Mouse (Mus musculus) hindbrain, embryonic 14.5 days (tissue): Measurements from ENCODE around the gene Btg3. TPM values are rescaled to one million over a fixed set of nuclear protein-coding genes. Genes with fewer than 3 reads are reported as not detected.

Experiments used
- ATAC-seq: fragments of 200-750 bp; cut with Nextera tagmentation; 2 replicates; pipeline ENCODE4 v1.8.0; 2017; ENCODE audit warnings: moderate number of reproducible peaks, mild to moderate bottlenecking, moderate TSS enrichment, moderate library complexity; ENCODE audit not compliant: low FRiP score
- DNase-seq: peaks from one replicate; pipeline ENCODE4 v3.0.0-alpha.2; 2015; ENCODE audit warnings: low spot score
- H3K27ac ChIP-seq: fragments of 300-500 bp; sonication (generic); 2 replicates; pipeline ENCODE4 v1.5.1; 2014; ENCODE audit warnings: mild to moderate bottlenecking, moderate library complexity
- H3K27me3 ChIP-seq: fragments of 300-500 bp; sonication (generic); 2 replicates; pipeline ENCODE4 v1.6.1; 2014; ENCODE audit warnings: mild to moderate bottlenecking, low read length, mixed read lengths; ENCODE audit not compliant: control insufficient read depth, insufficient read depth
- H3K36me3 ChIP-seq: fragments of 300-500 bp; sonication (generic); replicated peaks from 2 replicates; pipeline ENCODE4 v1.6.1; 2014; ENCODE audit not compliant: control insufficient read depth, insufficient read depth
- H3K4me1 ChIP-seq: fragments of 300-500 bp; sonication (generic); replicated peaks from 2 replicates; pipeline ENCODE4 v1.6.1; 2014; ENCODE audit warnings: antibody characterized with exemption, low read length, mixed read lengths; ENCODE audit not compliant: control insufficient read depth, insufficient read depth
- H3K4me2 ChIP-seq: fragments of 300-500 bp; sonication (generic); replicated peaks from 2 replicates; pipeline ENCODE4 v1.6.1; 2014; ENCODE audit warnings: mild to moderate bottlenecking, moderate library complexity
- H3K4me3 ChIP-seq: fragments of 300-500 bp; sonication (generic); replicated peaks from 2 replicates; pipeline ENCODE4 v1.5.1; 2014; ENCODE audit warnings: mild to moderate bottlenecking, low read length
- H3K9ac ChIP-seq: fragments of 300-500 bp; sonication (generic); 2 replicates; pipeline ENCODE4 v1.6.1; 2014
- H3K9me3 ChIP-seq: fragments of 300-500 bp; sonication (generic); 2 replicates; pipeline ENCODE4 v1.6.1; 2016; ENCODE audit warnings: low read length; ENCODE audit not compliant: control insufficient read depth
- WGBS: fragments of 180-500 bp; shearing (Covaris S2); extraction: QIAGEN DNeasy Blood & Tissue Kit; methylation state at CpG from one replicate; pipeline ENCODE4 v1.1.7; 2014; 5-methylcytosine and 5-hydroxymethylcytosine counted together
- polyA plus RNA-seq: library from polyadenylated mRNA; unstranded; fragments of >200 nt; fragmentation: Nextera tagmentation; extraction: Ambion mirVana; gene quantifications from 2 replicates; pipeline ENCODE4 v1.2.1, GENCODE M21; 2014

The Btg3 gene
- polyA plus RNA-seq, 1 experiment from 2014 or later = 20.4 TPM

- DNase-seq = peak; percentile 50
- peaks cover 19% of the 10 kb centered on the region for H3K4me1 ChIP-seq
- ATAC-seq = no peak; the same call in 1 of the 2 replicates
- 0 out of 2 replicates have a peak, but pooled peaks cover 2% of the 10 kb centered on the region for H3K36me3 ChIP-seq
- no peak overlapping the region for H3K4me3 ChIP-seq
- peak overlapping the region; percentile 9; the same call in 1 of the 2 replicates for H3K9ac ChIP-seq
- no peaks in the 10 kb centered on the region for H3K27me3 ChIP-seq
- H3K27ac ChIP-seq = peak overlapping the region; percentile 53
- WGBS = 26% methylated on average over 16 of the region's 16 CpGs
- peak overlapping the region; percentile 45 for H3K4me2 ChIP-seq
- no peaks in the 10 kb centered on the region for H3K9me3 ChIP-seq
Measured at GRCm38 (mm10) chr16:78313135-78313887, 63.7 kb downstream of the Btg3 start.

GRCm38 (mm10) chr16:78309258-78309657 lies 67.7 kb downstream of the Btg3 start:
- no peak for ATAC-seq
- Histone ChIP-seq H3K27me3 (no peaks in the 10 kb centered on the region), H3K27ac (no peak overlapping the region), H3K4me2 (no peak overlapping the region), H3K4me3 (no peak overlapping the region), H3K9me3 (no peaks in the 10 kb centered on the region), H3K36me3 (0 out of 2 replicates have a peak, but pooled peaks cover 2% of the 10 kb centered on the region), H3K4me1 (peaks cover 24% of the 10 kb centered on the region), H3K9ac (no peak overlapping the region)
- 93% methylated on average over 6 of the region's 6 CpGs for WGBS
- no peak for DNase-seq

GRCm38 (mm10) chr16:78307476-78308192 lies 69.4 kb downstream of the Btg3 start:
- no peak for DNase-seq
- no peak for ATAC-seq
- Histone ChIP-seq H3K4me3 (no peak overlapping the region), H3K27me3 (no peaks in the 10 kb centered on the region), H3K9me3 (no peaks in the 10 kb centered on the region), H3K27ac (no peak overlapping the region), H3K9ac (no peak overlapping the region), H3K36me3 (0 out of 2 replicates have a peak, but pooled peaks cover 2% of the 10 kb centered on the region), H3K4me2 (no peak overlapping the region), H3K4me1 (peaks cover 25% of the 10 kb centered on the region)
- WGBS = 96% methylated on average over 16 of the region's 16 CpGs

GRCm38 (mm10) chr16:78306606-78307005 lies 70.4 kb downstream of the Btg3 start:
- Histone ChIP-seq H3K4me2 (no peak overlapping the region), H3K9me3 (no peaks in the 10 kb centered on the region), H3K27ac (no peak overlapping the region), H3K27me3 (no peaks in the 10 kb centered on the region), H3K9ac (no peak overlapping the region), H3K4me1 (peaks cover 25% of the 10 kb centered on the region), H3K36me3 (0 out of 2 replicates have a peak, but pooled peaks cover 2% of the 10 kb centered on the region), H3K4me3 (no peak overlapping the region)
- DNase-seq (no peak), ATAC-seq (no peak)
- 87% methylated on average over 8 of the region's 8 CpGs for WGBS

GRCm38 (mm10) chr16:78305606-78306100 lies 71.3 kb downstream of the Btg3 start:
- Histone ChIP-seq H3K4me3 (no peak overlapping the region), H3K27ac (no peak overlapping the region), H3K4me1 (peaks cover 29% of the 10 kb centered on the region), H3K9me3 (no peaks in the 10 kb centered on the region), H3K9ac (no peak overlapping the region), H3K36me3 (0 out of 2 replicates have a peak, but pooled peaks cover 2% of the 10 kb centered on the region), H3K27me3 (no peaks in the 10 kb centered on the region), H3K4me2 (no peak overlapping the region)
- DNase-seq = no peak
- ATAC-seq = no peak
- 91% methylated on average over 12 of the region's 12 CpGs for WGBS

- peak; percentile 66 for DNase-seq
- peak overlapping the region; percentile 93 for H3K9ac ChIP-seq
Measured at GRCm38 (mm10) chr16:78302678-78303050, 74.3 kb downstream of the Btg3 start.

GRCm38 (mm10) chr16:78301831-78302677 lies 74.9 kb downstream of the Btg3 start:
- Histone ChIP-seq H3K36me3 (no peaks in the 10 kb centered on the region), H3K27ac (peak overlapping the region; percentile 97), H3K27me3 (no peaks in the 10 kb centered on the region), H3K9me3 (no peaks in the 10 kb centered on the region), H3K9ac (peak overlapping the region; percentile 93), H3K4me1 (peaks cover 30% of the 10 kb centered on the region), H3K4me2 (peak overlapping the region; percentile 86), H3K4me3 (peak overlapping the region; percentile 79)
- under 1% methylated on average over 63 of the region's 65 CpGs for WGBS
- DNase-seq (peak; percentile 43), ATAC-seq (peak; percentile 66)

More at GRCm38 (mm10) chr16:78302678-78303050, 74.3 kb downstream of the Btg3 start:
- Histone ChIP-seq H3K36me3 (no peaks in the 10 kb centered on the region), H3K4me2 (peak overlapping the region; percentile 86), H3K4me3 (peak overlapping the region; percentile 79), H3K27me3 (no peaks in the 10 kb centered on the region), H3K27ac (peak overlapping the region; percentile 97), H3K9me3 (no peaks in the 10 kb centered on the region), H3K4me1 (peaks cover 30% of the 10 kb centered on the region)
- WGBS = under 1% methylated on average over 10 of the region's 10 CpGs
- ATAC-seq = no peak

GRCm38 (mm10) chr16:78301183-78301830 lies 75.7 kb downstream of the Btg3 start, which contains the start of gene Cxadr:
Gene Cxadr (plus strand): TSS chr16:78301489.
- H3K4me2 ChIP-seq = peak within 1 kb of the TSS; percentile 86
- ATAC-seq = peak; percentile 95
- no peaks in the 10 kb centered on the region for H3K9me3 ChIP-seq
- H3K9ac ChIP-seq = peak within 1 kb of the TSS; percentile 93
- under 1% methylated on average over 30 of the region's 34 CpGs for WGBS
- no peaks in the 10 kb centered on the region for H3K27me3 ChIP-seq
- peaks cover 30% of the 10 kb centered on the region for H3K4me1 ChIP-seq
- DNase-seq = peak; percentile 87
- peak within 1 kb of the TSS; percentile 79 for H3K4me3 ChIP-seq
- H3K27ac ChIP-seq = peak within 1 kb of the TSS; percentile 97
- H3K36me3 ChIP-seq = no peaks in the 10 kb centered on the region
